12 mouse cellular contexts compared by ENCODE assay signal in genomic region chr10:79940749-79941148, GRCm38 (mm10). TPM values are rescaled to one million over a fixed set of nuclear protein-coding genes. Genes with fewer than 3 reads are reported as not detected.
A peak's percentile ranks its signal among the peaks of the same experiment; 100 is the strongest.
DNase-seq lines count a peak whose midpoint lies in the region; ATAC-seq and TF ChIP-seq lines count a peak whose summit lies in the region.
"Had no signal": no experiment of that assay in that cellular context is flagged by ENCODE, and none has a peak within 500 bp of the region (broad histone marks: within the 10 kb centered on the region; RNA-seq: fewer than 3 reads in every experiment).

No protein-coding gene starts in this region.

- no peak overlapping the region for H3K4me2 ChIP-seq in forebrain, postnatal 0 days (ENCODE audit: low read depth)

- H3K27me3 ChIP-seq in embryonic facial prominence, embryonic 10.5 days (replicated peaks; ENCODE audit: low read depth, poor library complexity, severe bottlenecking): no peaks in the 10 kb centered on the region
- H3K27me3 ChIP-seq in limb, embryonic 10.5 days (ENCODE audit: low read depth, poor library complexity, severe bottlenecking): no peaks in the 10 kb centered on the region
- H3K27me3 ChIP-seq in forebrain, postnatal 0 days (ENCODE audit: insufficient read depth, low read length): no peaks in the 10 kb centered on the region
- peaks cover 91% of the 10 kb centered on the region for H3K27me3 ChIP-seq in hindbrain, embryonic 10.5 days (ENCODE audit: insufficient read depth, poor library complexity, severe bottlenecking)

- WGBS in embryonic facial prominence, embryonic 10.5 days: 71% methylated on average over 7 of the region's 7 CpGs
- 69% methylated on average over 7 of the region's 7 CpGs for WGBS in limb, embryonic 10.5 days
- 74% methylated on average over 7 of the region's 7 CpGs for WGBS in forebrain, postnatal 0 days
- WGBS in hindbrain, embryonic 10.5 days: 71% methylated on average over 7 of the region's 7 CpGs

- ATAC-seq in forebrain, postnatal 0 days: no peak
- ATAC-seq in frontal cortex, adult (ENCODE audit: low TSS enrichment): no peak
- ATAC-seq: activated CD4-positive, CD25-positive, alpha-beta regulatory T cell, adult 4 months; forebrain, embryonic 14.5 days had no signal

- 0 out of 2 replicates have a peak overlapping the region, but pooled peaks have one; percentile 19 for H3K27ac ChIP-seq in embryonic facial prominence, embryonic 10.5 days (replicated peaks)
- H3K27ac ChIP-seq in limb, embryonic 10.5 days: peak overlapping the region; percentile 1; the same call in 1 of the 2 replicates
- H3K27ac ChIP-seq in forebrain, postnatal 0 days (ENCODE audit: low read depth, low read length): no peak overlapping the region
- H3K27ac ChIP-seq in hindbrain, embryonic 10.5 days: no peak overlapping the region
- H3K27ac ChIP-seq: kidney, postnatal 0 days had no signal

- H3K9ac ChIP-seq in forebrain, postnatal 0 days: no peak overlapping the region

- no peaks in the 10 kb centered on the region for H3K9me3 ChIP-seq in embryonic facial prominence, embryonic 10.5 days
- H3K9me3 ChIP-seq in limb, embryonic 10.5 days (replicated peaks): no peaks in the 10 kb centered on the region
- no peaks in the 10 kb centered on the region for H3K9me3 ChIP-seq in forebrain, postnatal 0 days (ENCODE audit: low read length)
- H3K9me3 ChIP-seq in hindbrain, embryonic 10.5 days: no peaks in the 10 kb centered on the region

- H3K36me3 ChIP-seq in embryonic facial prominence, embryonic 10.5 days (replicated peaks): peaks cover 86% of the 10 kb centered on the region
- peaks cover 87% of the 10 kb centered on the region for H3K36me3 ChIP-seq in limb, embryonic 10.5 days
- no peaks in the 10 kb centered on the region for H3K36me3 ChIP-seq in forebrain, postnatal 0 days (ENCODE audit: insufficient read depth)
- peaks cover 55% of the 10 kb centered on the region for H3K36me3 ChIP-seq in hindbrain, embryonic 10.5 days

- DNase-seq in layer of hippocampus, adult 9-11 months: peak; percentile 83
- DNase-seq in layer of hippocampus, postnatal 14 days (ENCODE audit: low spot score in 2 of 2): no peak
- DNase-seq in embryonic facial prominence, embryonic 10.5 days (ENCODE audit: low spot score): no peak
- no peak for DNase-seq in limb, embryonic 10.5 days (ENCODE audit: low spot score)
- peak; percentile 77 to 84 for DNase-seq in spleen, adult 18-20 months
- DNase-seq in forebrain, postnatal 0 days: no peak
- no peak for DNase-seq in hindbrain, embryonic 10.5 days (ENCODE audit: low spot score)
- DNase-seq: right cerebral cortex, postnatal 14 days had no signal

- H3K4me1 ChIP-seq in embryonic facial prominence, embryonic 10.5 days: peaks cover 81% of the 10 kb centered on the region
- peaks cover 85% of the 10 kb centered on the region for H3K4me1 ChIP-seq in limb, embryonic 10.5 days
- H3K4me1 ChIP-seq in forebrain, postnatal 0 days (ENCODE audit: insufficient read depth): no peaks in the 10 kb centered on the region
- H3K4me1 ChIP-seq in hindbrain, embryonic 10.5 days (replicated peaks): peaks cover 80% of the 10 kb centered on the region

- TF ChIP-seq CTCF in forebrain, postnatal 0 days (IDR thresholded peaks at IDR 0.05; ENCODE audit: low read depth): no peak

- 0 out of 2 replicates have a peak overlapping the region, but pooled peaks have one; percentile 4 for H3K4me3 ChIP-seq in embryonic facial prominence, embryonic 10.5 days
- H3K4me3 ChIP-seq in limb, embryonic 10.5 days: no peak overlapping the region
- H3K4me3 ChIP-seq in forebrain, postnatal 0 days (ENCODE audit: low read depth, low read length): no peak overlapping the region
- H3K4me3 ChIP-seq in hindbrain, embryonic 10.5 days: no peak overlapping the region

RNA-seq across cellular contexts. Expression of gene Arid3a, which starts 13.9 kb away (rescaled TPM):
- total RNA-seq in layer of hippocampus, postnatal 14 days (2021): 1 to 10 TPM; 4.5 to 6.4 TPM
- 15.7 and 18.0 TPM in 2 replicates for polyA plus RNA-seq in embryonic facial prominence, embryonic 10.5 days (2016; fragmentation: Nextera tagmentation; extraction: Ambion mirVana)
- polyA plus RNA-seq in limb, embryonic 10.5 days (2016; fragmentation: Nextera tagmentation; extraction: Ambion mirVana): 18.2 and 29.4 TPM in 2 replicates
- 7.1 and 7.9 TPM in 2 replicates for total RNA-seq in forebrain, postnatal 0 days (2014; rRNA removed)
- 1.0 and 2.1 TPM in 2 replicates for polyA plus RNA-seq in forebrain, postnatal 0 days (2015; fragmentation: Nextera tagmentation; extraction: Ambion mirVana)
- polyA plus RNA-seq in hindbrain, embryonic 10.5 days (2016; fragmentation: Nextera tagmentation; extraction: Ambion mirVana): 11.1 and 15.0 TPM in 2 replicates

RNA-seq across cellular contexts. Expression of gene Wdr18, which starts 19.2 kb away (rescaled TPM):
- 10 to 100 TPM; 35.5 to 40.8 TPM for total RNA-seq in layer of hippocampus, postnatal 14 days (2021)
- polyA plus RNA-seq in embryonic facial prominence, embryonic 10.5 days (2016; fragmentation: Nextera tagmentation; extraction: Ambion mirVana): 166 TPM in 2 replicates
- polyA plus RNA-seq in limb, embryonic 10.5 days (2016; fragmentation: Nextera tagmentation; extraction: Ambion mirVana): 174 and 201 TPM in 2 replicates
- total RNA-seq in forebrain, postnatal 0 days (2014; rRNA removed): 58.2 and 84.6 TPM in 2 replicates
- polyA plus RNA-seq in forebrain, postnatal 0 days (2015; fragmentation: Nextera tagmentation; extraction: Ambion mirVana): 91.9 and 107 TPM in 2 replicates
- 128 and 140 TPM in 2 replicates for polyA plus RNA-seq in hindbrain, embryonic 10.5 days (2016; fragmentation: Nextera tagmentation; extraction: Ambion mirVana)

RNA-seq across cellular contexts. Expression of gene R3hdm4, which starts 19.7 kb away (rescaled TPM):
- total RNA-seq in layer of hippocampus, postnatal 14 days (2021): 100 to 1,000 TPM; 424 to 430 TPM
- 125 and 136 TPM in 2 replicates for polyA plus RNA-seq in embryonic facial prominence, embryonic 10.5 days (2016; fragmentation: Nextera tagmentation; extraction: Ambion mirVana)
- 116 and 143 TPM in 2 replicates for polyA plus RNA-seq in limb, embryonic 10.5 days (2016; fragmentation: Nextera tagmentation; extraction: Ambion mirVana)
- total RNA-seq in forebrain, postnatal 0 days (2014; rRNA removed): 117 and 129 TPM in 2 replicates
- polyA plus RNA-seq in forebrain, postnatal 0 days (2015; fragmentation: Nextera tagmentation; extraction: Ambion mirVana): 282 and 333 TPM in 2 replicates
- polyA plus RNA-seq in hindbrain, embryonic 10.5 days (2016; fragmentation: Nextera tagmentation; extraction: Ambion mirVana): 130 and 152 TPM in 2 replicates

RNA-seq across cellular contexts. Expression of gene Kiss1r, which starts 24.0 kb away (rescaled TPM):
- 1 to 10 TPM; 5.0 to 8.9 TPM for total RNA-seq in layer of hippocampus, postnatal 14 days (2021)
- 0.33 and 0.37 TPM in 2 replicates for polyA plus RNA-seq in embryonic facial prominence, embryonic 10.5 days (2016; fragmentation: Nextera tagmentation; extraction: Ambion mirVana)
- 0.31 and 0.49 TPM in 2 replicates for polyA plus RNA-seq in limb, embryonic 10.5 days (2016; fragmentation: Nextera tagmentation; extraction: Ambion mirVana)
- total RNA-seq in forebrain, postnatal 0 days (2014; rRNA removed): 4.2 and 5.4 TPM in 2 replicates
- 3.4 and 3.6 TPM in 2 replicates for polyA plus RNA-seq in forebrain, postnatal 0 days (2015; fragmentation: Nextera tagmentation; extraction: Ambion mirVana)
- 0.72 and 0.80 TPM in 2 replicates for polyA plus RNA-seq in hindbrain, embryonic 10.5 days (2016; fragmentation: Nextera tagmentation; extraction: Ambion mirVana)

RNA-seq across cellular contexts. Expression of gene Grin3b, which starts 29.8 kb away (rescaled TPM):
- total RNA-seq in layer of hippocampus, postnatal 14 days (2021): under 1 TPM; 0.12 to 0.21 TPM
- 0.13 and 0.44 TPM in 2 replicates for polyA plus RNA-seq in embryonic facial prominence, embryonic 10.5 days (2016; fragmentation: Nextera tagmentation; extraction: Ambion mirVana)
- 0.28 and 0.40 TPM in 2 replicates for polyA plus RNA-seq in limb, embryonic 10.5 days (2016; fragmentation: Nextera tagmentation; extraction: Ambion mirVana)
- 0.14 and 0.15 TPM in 2 replicates for total RNA-seq in forebrain, postnatal 0 days (2014; rRNA removed)
- polyA plus RNA-seq in forebrain, postnatal 0 days (2015; fragmentation: Nextera tagmentation; extraction: Ambion mirVana): 0.09 and 0.18 TPM in 2 replicates
- 0.35 TPM in 2 replicates for polyA plus RNA-seq in hindbrain, embryonic 10.5 days (2016; fragmentation: Nextera tagmentation; extraction: Ambion mirVana)
- polyA plus RNA-seq: activated CD4-positive, CD25-positive, alpha-beta regulatory T cell, adult 4 months had no signal

Comparison
In these comparisons a context has a peak if more than half of its experiments do, and no peak if none do; other contexts are left out.
1. DNase-seq: peak in layer of hippocampus, adult 9-11 months (single experiment) and spleen, adult 18-20 months (2 of 2); none in layer of hippocampus, postnatal 14 days (0 of 2), embryonic facial prominence, embryonic 10.5 days (single experiment), limb, embryonic 10.5 days (single experiment), forebrain, postnatal 0 days (single experiment) and hindbrain, embryonic 10.5 days (single experiment).
2. H3K27ac ChIP-seq: peak in embryonic facial prominence, embryonic 10.5 days (single experiment) and limb, embryonic 10.5 days (single experiment); none in forebrain, postnatal 0 days (single experiment) and hindbrain, embryonic 10.5 days (single experiment).